Mouse (Mus musculus) lung, embryonic 16.5 days (tissue): ENCODE data around the gene Zfp365. TPM values are rescaled to one million over a fixed set of nuclear protein-coding genes. Genes with fewer than 3 reads are reported as not detected.

Experiments
- ATAC-seq: fragments of 200-750 bp; cut with Nextera tagmentation; 2 replicates; pipeline ENCODE4 v1.8.0; 2017; ENCODE audit warnings: low read depth, mild to moderate bottlenecking, moderate library complexity
- H3K27ac ChIP-seq: fragments of 300-500 bp; sonication (generic); 2 replicates; pipeline ENCODE4 v1.5.1; 2014; ENCODE audit warnings: mild to moderate bottlenecking, control low read depth, low read length
- H3K27me3 ChIP-seq: fragments of 300-500 bp; sonication (generic); 2 replicates; pipeline ENCODE4 v1.6.1; 2014; ENCODE audit warnings: low read depth, low read length, mixed read lengths; ENCODE audit not compliant: control insufficient read depth, insufficient read depth
- H3K36me3 ChIP-seq: fragments of 300-500 bp; sonication (generic); 2 replicates; pipeline ENCODE4 v1.6.1; 2014; ENCODE audit warnings: low read length; ENCODE audit not compliant: control insufficient read depth, insufficient read depth
- H3K4me1 ChIP-seq: fragments of 300-500 bp; sonication (generic); replicated peaks from 2 replicates; pipeline ENCODE4 v1.6.1; 2014; ENCODE audit warnings: low read length, mixed read lengths; ENCODE audit not compliant: control insufficient read depth, insufficient read depth
- H3K4me2 ChIP-seq: fragments of 300-500 bp; sonication (generic); 2 replicates; pipeline ENCODE4 v1.6.1; 2014; ENCODE audit warnings: low read depth, low read length, control low read depth
- H3K4me3 ChIP-seq: fragments of 300-500 bp; sonication (generic); 2 replicates; pipeline ENCODE4 v1.5.1; 2014; ENCODE audit warnings: mild to moderate bottlenecking, low read length, control low read depth
- H3K9ac ChIP-seq: fragments of 300-500 bp; sonication (generic); 2 replicates; pipeline ENCODE4 v1.6.1; 2014; ENCODE audit warnings: low read length, control low read depth
- H3K9me3 ChIP-seq: fragments of 300-500 bp; sonication (generic); 2 replicates; pipeline ENCODE4 v1.6.1; 2016; ENCODE audit warnings: low read length; ENCODE audit not compliant: control insufficient read depth
- WGBS: fragments of 180-500 bp; shearing (Covaris S2); extraction: QIAGEN DNeasy Blood & Tissue Kit; methylation state at CpG from one replicate; pipeline ENCODE4 v1.1.7; 2014; 5-methylcytosine and 5-hydroxymethylcytosine counted together
- polyA plus RNA-seq: library from polyadenylated mRNA; unstranded; fragments of >200 nt; fragmentation: Nextera tagmentation; extraction: Ambion mirVana; gene quantifications from 2 replicates; pipeline ENCODE4 v1.2.1, GENCODE M21; 2015

Gene Zfp365
- polyA plus RNA-seq, 1 experiment from 2014 or later = 0.98 TPM

GRCm38 (mm10) chr10:67862331-67862730 is 50.1 kb downstream of the Zfp365 start:
- H3K27ac ChIP-seq = no peak overlapping the region
- H3K9me3 ChIP-seq = no peaks in the 10 kb centered on the region
- peak overlapping the region; percentile 35 for H3K4me2 ChIP-seq
- H3K9ac ChIP-seq = no peak overlapping the region
- H3K27me3 ChIP-seq = no peaks in the 10 kb centered on the region
- ATAC-seq = no peak
- H3K4me1 ChIP-seq = no peaks in the 10 kb centered on the region
- no peaks in the 10 kb centered on the region for H3K36me3 ChIP-seq
- H3K4me3 ChIP-seq = no peak overlapping the region
- WGBS = 14% methylated on average over 7 of the region's 7 CpGs

GRCm38 (mm10) chr10:67858878-67859277 is 53.6 kb downstream of the Zfp365 start:
- Histone ChIP-seq H3K9ac (no peak overlapping the region), H3K4me3 (no peak overlapping the region), H3K27me3 (no peaks in the 10 kb centered on the region), H3K9me3 (no peaks in the 10 kb centered on the region), H3K36me3 (no peaks in the 10 kb centered on the region), H3K27ac (no peak overlapping the region), H3K4me2 (no peak overlapping the region), H3K4me1 (no peaks in the 10 kb centered on the region)
- ATAC-seq = peak; percentile 62; the same call in 1 of the 2 replicates
- 14% methylated on average over 8 of the region's 8 CpGs for WGBS

GRCm38 (mm10) chr10:67857561-67857906 is 54.9 kb downstream of the Zfp365 start:
- Histone ChIP-seq H3K4me2 (no peak overlapping the region), H3K9ac (no peak overlapping the region), H3K36me3 (no peaks in the 10 kb centered on the region), H3K27ac (no peak overlapping the region), H3K4me3 (no peak overlapping the region), H3K27me3 (no peaks in the 10 kb centered on the region), H3K9me3 (no peaks in the 10 kb centered on the region), H3K4me1 (no peaks in the 10 kb centered on the region)
- WGBS = 66% methylated on average over 4 of the region's 4 CpGs
- ATAC-seq = no peak

- no peaks in the 10 kb centered on the region for H3K9me3 ChIP-seq
- ATAC-seq = no peak
These were observed 55.5 kb downstream of the Zfp365 start for GRCm38 (mm10) chr10:67856791-67857560.

GRCm38 (mm10) chr10:67855760-67856159 is 56.7 kb downstream of the Zfp365 start:
- ATAC-seq = peak; percentile 28; the same call in 1 of the 2 replicates
- no peaks in the 10 kb centered on the region for H3K27me3 ChIP-seq
- H3K9me3 ChIP-seq = no peaks in the 10 kb centered on the region
- no peak overlapping the region for H3K27ac ChIP-seq
- H3K4me2 ChIP-seq = no peak overlapping the region
- H3K9ac ChIP-seq = no peak overlapping the region
- H3K4me3 ChIP-seq = no peak overlapping the region
- WGBS = 60% methylated on average over 5 of the region's 5 CpGs
- H3K4me1 ChIP-seq = no peaks in the 10 kb centered on the region
- no peaks in the 10 kb centered on the region for H3K36me3 ChIP-seq

More at GRCm38 (mm10) chr10:67856791-67857560, 55.5 kb downstream of the Zfp365 start:
- H3K4me3 ChIP-seq = no peak overlapping the region
- 86% methylated on average over 14 of the region's 14 CpGs for WGBS
- H3K27ac ChIP-seq = no peak overlapping the region
- no peak overlapping the region for H3K4me2 ChIP-seq
- no peaks in the 10 kb centered on the region for H3K4me1 ChIP-seq
- H3K9ac ChIP-seq = no peak overlapping the region
- H3K36me3 ChIP-seq = no peaks in the 10 kb centered on the region
- no peaks in the 10 kb centered on the region for H3K27me3 ChIP-seq

GRCm38 (mm10) chr10:67852411-67852810 is 60.1 kb downstream of the Zfp365 start:
- no peak for ATAC-seq
- Histone ChIP-seq H3K4me1 (no peaks in the 10 kb centered on the region), H3K9ac (no peak overlapping the region), H3K27me3 (no peaks in the 10 kb centered on the region), H3K4me2 (no peak overlapping the region), H3K9me3 (no peaks in the 10 kb centered on the region), H3K27ac (no peak overlapping the region), H3K36me3 (no peaks in the 10 kb centered on the region), H3K4me3 (no peak overlapping the region)
- 54% methylated on average over 6 of the region's 6 CpGs for WGBS

- H3K4me3 ChIP-seq = no peak overlapping the region
- H3K27me3 ChIP-seq = no peaks in the 10 kb centered on the region
- H3K9ac ChIP-seq = no peak overlapping the region
- WGBS = 52% methylated on average over 6 of the region's 6 CpGs
- ATAC-seq = no peak
- H3K4me1 ChIP-seq = no peaks in the 10 kb centered on the region
- no peaks in the 10 kb centered on the region for H3K36me3 ChIP-seq
- no peak overlapping the region for H3K27ac ChIP-seq
- H3K9me3 ChIP-seq = no peaks in the 10 kb centered on the region
- no peak overlapping the region for H3K4me2 ChIP-seq
These were observed 61.4 kb downstream of the Zfp365 start for GRCm38 (mm10) chr10:67851079-67851478.

- H3K36me3 ChIP-seq = no peaks in the 10 kb centered on the region
- H3K27ac ChIP-seq = peak overlapping the region; percentile 78
- 0 out of 2 replicates have a peak overlapping the region, but pooled peaks have one; percentile 0 for H3K4me2 ChIP-seq
- H3K9me3 ChIP-seq = no peaks in the 10 kb centered on the region
- no peak overlapping the region for H3K4me3 ChIP-seq
- no peaks in the 10 kb centered on the region for H3K27me3 ChIP-seq
- H3K9ac ChIP-seq = no peak overlapping the region
- WGBS = 54% methylated on average over 14 of the region's 14 CpGs
- peak; percentile 92 for ATAC-seq
- no peaks in the 10 kb centered on the region for H3K4me1 ChIP-seq
These were observed 66.3 kb downstream of the Zfp365 start for GRCm38 (mm10) chr10:67846016-67846650.

- ATAC-seq = no peak
- Histone ChIP-seq H3K4me1 (no peaks in the 10 kb centered on the region), H3K9me3 (no peaks in the 10 kb centered on the region), H3K4me2 (no peak overlapping the region), H3K4me3 (no peak overlapping the region), H3K27ac (no peak overlapping the region), H3K9ac (no peak overlapping the region), H3K36me3 (no peaks in the 10 kb centered on the region), H3K27me3 (no peaks in the 10 kb centered on the region)
- 76% methylated on average over 10 of the region's 10 CpGs for WGBS
These were observed 70.9 kb downstream of the Zfp365 start for GRCm38 (mm10) chr10:67841596-67841995.
